Mouse (Mus musculus) CD8-positive naive resting alpha-beta T cell, adult 2 months (primary cell): ENCODE results near the gene Cd4.

Experiments used
- DNase-seq, 2 experiments: peaks; one replicate each; pipeline ENCODE4 v3.0.0; 2022; ENCODE audit warnings: low read depth in 2 of 2, low spot score in 2 of 2

Cd4 gene

GRCm38 (mm10) chr6:124885956-124886381 lies 2.1 kb downstream of the Cd4 start:
- peak; percentile 59 to 62 for DNase-seq

DNA sequence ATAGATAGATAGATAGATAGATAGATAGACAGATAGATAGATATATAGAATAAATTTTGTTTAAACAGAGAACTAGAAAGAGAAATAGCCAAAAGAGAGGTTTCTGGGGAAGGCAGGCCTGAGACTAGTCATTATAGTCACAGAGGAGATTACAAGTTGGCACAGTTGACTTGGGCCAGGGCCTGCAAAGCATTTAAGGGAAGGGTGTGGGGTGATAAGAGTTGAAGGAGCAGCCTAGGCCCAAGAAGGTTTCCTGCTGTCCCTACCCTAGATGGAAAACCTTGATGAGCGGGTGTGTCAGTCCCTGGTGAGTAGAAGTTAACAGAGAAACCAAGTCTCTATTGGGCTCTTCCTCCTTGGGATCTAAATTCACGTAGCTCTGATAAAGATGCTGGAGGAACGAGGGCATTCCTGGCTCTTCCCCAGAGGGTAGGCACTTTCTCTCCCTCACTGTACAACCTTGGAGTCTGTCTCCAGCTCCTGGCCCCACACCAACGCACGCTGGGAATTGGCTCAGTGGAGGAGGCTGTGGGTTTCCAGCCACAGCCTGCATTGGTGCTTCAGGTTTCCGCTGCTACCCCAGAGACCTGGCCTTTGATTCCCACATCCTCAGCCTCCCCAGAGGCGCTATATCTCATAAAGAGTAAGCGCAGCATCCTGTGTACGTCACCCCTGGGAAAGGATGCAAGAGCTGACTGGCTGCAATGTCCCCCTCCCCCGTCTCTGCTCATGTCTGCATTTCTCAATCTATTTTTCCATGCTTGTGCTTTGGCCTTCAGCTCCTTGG lies 3.1 kb downstream of the Cd4 start:
- peak; percentile 52 to 69 for DNase-seq

- no peak for DNase-seq
These were observed 4.7 kb downstream of the Cd4 start for GRCm38 (mm10) chr6:124883351-124883750.

DNA sequence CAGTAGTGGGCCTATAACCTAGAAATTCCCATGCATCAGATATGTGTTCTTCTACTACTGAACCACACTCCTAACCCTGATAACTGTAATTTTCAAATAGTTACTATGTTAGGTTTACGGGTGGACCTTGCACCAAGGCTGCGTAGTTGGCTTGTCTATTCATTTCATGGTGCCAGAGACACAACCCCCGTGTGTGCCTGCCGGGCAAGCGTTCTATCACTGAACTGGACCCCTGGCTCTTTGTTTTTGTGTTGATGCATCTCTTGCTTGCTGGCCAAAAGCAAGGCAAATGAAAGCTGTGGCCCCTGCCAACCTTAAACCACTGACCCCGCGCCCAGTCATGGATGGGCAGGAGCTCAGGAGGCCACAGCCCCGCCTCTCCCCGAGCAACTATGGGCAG lies 6.2 kb downstream of the Cd4 start:
- DNase-seq: no peak

GRCm38 (mm10) chr6:124879390-124879789 lies 8.6 kb downstream of the Cd4 start:
- no peak for DNase-seq

DNA sequence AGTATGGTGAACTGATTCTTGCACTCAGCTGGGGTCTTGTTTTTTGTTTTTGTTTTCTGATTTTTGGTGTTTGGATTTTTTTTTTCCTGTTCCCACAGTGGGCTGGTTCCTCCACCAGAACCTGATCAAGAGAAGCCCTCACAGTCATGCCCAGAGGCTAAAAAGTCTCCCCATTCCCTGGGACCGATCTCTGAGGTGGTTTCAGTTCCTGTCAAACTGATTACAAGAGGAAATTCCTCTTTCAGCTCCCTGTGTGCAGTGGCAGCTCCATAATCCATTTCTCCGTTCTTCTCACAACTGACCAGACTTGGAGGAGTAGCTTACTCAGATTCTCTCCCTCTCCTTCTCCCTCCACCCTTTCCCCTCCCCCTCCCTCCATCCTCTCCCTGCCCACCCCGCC lies 13.7 kb downstream of the Cd4 start:
- no peak for DNase-seq

- no peak for DNase-seq
These were observed 21.5 kb downstream of the Cd4 start for GRCm38 (mm10) chr6:124866560-124866959.

DNA sequence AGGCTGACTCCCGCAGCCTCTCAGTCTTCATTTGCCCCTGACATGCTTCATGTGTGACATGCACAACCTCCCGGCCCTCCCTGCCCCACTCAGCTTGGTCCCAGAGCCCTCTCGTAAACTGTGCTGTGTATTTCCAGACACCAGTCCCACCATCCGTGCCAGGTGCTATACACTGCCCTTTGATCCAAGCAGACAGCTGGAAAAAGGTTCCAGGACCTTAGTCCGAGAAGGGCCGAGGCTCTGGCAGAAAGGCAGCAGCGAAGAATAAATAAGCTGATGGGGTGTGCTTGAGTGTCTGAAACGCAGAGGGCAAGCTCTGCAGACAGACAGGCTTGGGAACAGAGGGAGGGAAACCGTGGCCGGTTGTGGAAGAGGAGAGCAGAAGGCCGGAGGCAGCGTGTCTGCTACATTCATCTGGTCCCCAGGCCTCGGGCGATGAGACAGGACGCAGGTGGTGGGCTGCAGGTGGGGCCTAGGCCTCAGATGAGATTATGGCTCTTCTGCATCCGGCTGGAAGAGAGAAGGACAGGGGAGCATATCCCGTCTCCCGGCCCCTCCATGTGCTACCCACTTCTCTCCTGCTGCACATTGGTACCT lies 22.2 kb downstream of the Cd4 start:
- no peak for DNase-seq

DNA sequence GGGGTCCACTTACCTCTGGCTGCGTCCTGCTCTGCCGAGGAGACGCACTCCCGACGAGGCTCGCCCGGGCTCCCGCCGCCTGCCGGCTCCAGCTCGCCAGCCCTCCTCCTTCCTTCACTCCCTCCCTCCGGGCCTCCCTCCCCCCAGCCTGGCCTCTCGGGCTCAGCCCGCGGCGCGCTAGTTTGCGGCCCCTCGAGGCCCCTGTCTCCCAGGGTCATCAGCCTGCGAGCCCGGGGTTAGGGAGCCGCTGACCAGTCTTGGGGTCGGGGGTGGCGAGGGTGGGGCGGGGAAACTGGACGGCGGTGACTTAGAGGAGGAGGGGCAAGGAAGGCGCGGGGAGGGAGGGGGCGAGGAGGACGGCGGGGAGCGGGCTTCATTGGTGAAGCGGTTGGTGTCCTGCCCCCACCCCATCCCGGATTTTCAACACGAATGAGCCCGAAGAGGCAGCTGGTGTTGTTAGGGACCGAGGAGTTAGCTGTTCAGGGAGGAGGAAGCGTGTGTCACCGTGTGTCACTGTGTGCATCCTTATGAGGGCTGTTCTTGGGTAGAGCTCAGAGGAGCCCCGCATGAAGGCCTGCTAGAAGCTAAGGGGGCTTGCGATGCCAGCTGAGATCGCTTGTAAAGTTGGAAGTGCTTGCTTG lies 24.2 kb downstream of the Cd4 start, which contains the start of gene Gpr162:
Gene Gpr162, minus strand, starts transcription at position 326 of the 641 bp plus-strand sequence.
- DNase-seq: no peak

- DNase-seq: no peak
These were observed 24.8 kb downstream of the Cd4 start for GRCm38 (mm10) chr6:124863125-124863657.

GRCm38 (mm10) chr6:124862406-124863124 lies 25.5 kb downstream of the Cd4 start:
- no peak for DNase-seq

- DNase-seq: no peak
These were observed 26.2 kb downstream of the Cd4 start for GRCm38 (mm10) chr6:124861802-124862201.

DNA sequence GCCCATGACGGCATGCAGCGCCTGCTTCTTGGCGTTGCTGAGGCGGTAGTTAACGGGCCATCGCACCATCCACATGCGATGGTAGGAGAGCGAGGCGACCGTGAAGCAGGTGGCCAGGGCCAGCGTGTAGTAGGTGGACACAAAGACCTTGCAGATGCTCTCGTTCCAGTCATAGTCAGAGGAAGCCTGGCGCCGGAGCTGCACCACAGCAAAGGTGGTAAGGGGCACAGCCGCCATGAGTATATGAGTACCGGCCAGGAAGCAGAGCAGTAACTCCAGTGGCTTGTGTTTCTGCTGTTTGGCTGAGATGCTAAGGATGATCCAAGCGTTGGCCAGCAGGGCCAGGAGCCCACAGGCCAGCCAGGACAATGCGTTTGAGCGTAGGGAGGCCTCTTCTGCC lies 26.8 kb downstream of the Cd4 start:
- DNase-seq: no peak

DNA sequence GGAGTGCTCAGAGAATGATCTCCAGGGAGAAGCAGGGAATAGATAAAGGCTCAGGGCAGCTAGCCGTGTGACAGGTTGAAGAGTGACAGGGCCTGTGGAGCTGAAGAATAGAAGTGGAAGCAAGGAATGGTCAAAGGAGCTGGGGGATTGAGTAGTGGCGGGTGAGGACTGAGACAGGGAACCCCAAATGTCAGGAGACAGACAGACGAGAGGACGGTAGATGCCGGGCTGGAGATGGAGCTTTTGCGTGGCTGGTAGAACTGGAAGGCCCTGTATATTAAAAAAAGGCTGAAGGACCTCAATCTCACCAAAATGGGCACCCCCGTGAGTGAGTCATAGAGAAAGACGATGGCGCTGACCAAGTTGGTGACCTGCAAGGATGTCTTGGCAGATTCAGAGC lies 27.5 kb downstream of the Cd4 start:
- no peak for DNase-seq

DNA sequence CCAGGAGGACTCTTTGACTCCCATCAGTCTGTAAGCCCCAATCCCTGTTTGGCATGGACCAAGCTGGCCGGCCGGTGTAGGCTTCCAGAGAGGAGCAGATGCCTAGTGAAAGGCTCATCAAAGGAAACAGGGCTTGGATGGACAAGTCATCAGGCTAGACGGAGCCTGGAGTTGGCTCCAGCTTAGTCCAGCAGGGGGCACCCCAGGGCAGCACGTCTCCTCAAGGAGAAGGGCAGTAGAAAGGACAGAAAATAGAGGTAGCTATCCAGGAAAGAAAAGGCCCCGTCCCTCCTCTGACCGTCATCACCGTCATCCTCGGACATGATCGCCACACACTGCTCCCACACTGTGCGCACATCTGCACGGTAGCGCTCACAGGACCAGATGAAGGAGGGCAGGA lies 28.3 kb downstream of the Cd4 start:
- DNase-seq: peak; percentile 81 to 88

DNA sequence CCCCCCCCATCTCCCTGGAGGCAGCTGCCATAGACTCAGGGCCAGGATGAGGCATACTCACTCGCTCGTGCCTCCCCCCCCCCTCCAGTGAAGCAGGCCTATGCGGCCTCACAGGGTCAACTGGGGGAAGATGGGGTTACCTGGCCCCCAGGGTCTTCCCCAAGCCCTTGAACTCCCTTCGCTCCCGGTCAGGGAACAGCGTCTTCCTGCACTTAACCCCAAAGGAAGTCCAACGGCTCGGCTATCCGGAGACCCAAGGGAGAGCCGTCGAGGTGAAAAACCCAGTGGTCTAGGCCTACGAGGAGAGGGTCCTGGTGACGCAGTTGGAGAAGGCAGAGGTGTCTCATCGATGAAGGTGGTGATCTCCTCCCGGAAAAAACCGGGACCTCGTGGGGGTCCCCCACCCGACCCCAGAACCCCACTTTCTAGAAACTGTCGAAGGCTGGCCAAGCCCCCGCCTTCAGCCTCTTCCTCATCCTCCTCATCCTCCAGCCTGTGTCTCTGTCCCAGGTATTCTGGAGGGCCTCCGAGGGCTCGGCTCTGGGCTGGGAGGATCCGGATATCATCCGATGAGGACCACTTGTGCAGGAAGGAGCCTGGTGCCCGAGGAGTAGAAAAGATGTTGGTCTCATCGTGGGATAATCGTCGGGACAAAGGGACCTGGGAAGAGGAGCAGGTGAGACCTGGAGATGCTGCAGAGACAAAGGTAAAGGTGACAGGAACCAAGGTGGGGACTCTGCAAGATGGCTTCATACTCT lies 29.3 kb downstream of the Cd4 start:
- DNase-seq: no peak

DNA sequence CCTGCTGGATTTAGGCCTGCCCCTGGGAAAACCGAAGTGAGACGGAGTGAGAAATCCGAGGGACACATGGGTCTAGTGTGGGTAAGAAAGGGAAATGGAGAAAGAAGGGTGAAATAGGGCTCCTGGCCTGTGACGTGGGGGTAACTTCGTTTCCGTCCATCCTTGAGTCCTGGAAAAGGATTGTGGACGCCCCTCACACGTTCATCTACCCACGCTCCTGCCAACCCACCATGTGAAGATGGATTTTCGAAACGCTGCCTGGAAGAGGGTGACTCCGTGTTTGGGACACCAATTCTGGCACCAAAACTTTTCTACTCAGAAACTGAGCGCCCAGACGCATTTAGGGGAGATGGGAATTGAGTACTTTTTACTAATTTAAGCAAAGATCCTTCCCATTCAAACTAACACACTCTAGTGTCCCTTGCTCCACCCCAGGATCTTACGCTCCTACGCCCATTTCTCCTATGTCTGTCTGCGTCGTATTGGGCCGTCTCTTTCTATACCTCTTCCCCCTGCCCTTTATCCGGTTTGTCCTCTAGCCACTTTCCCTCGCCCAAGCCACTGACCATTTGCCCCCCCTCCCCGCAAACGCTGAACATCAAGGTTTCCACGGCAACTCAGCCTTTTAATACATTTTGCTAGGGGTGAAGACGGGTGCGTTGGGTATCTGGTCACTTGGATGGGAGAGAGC lies 30.0 kb downstream of the Cd4 start:
- no peak for DNase-seq

DNA sequence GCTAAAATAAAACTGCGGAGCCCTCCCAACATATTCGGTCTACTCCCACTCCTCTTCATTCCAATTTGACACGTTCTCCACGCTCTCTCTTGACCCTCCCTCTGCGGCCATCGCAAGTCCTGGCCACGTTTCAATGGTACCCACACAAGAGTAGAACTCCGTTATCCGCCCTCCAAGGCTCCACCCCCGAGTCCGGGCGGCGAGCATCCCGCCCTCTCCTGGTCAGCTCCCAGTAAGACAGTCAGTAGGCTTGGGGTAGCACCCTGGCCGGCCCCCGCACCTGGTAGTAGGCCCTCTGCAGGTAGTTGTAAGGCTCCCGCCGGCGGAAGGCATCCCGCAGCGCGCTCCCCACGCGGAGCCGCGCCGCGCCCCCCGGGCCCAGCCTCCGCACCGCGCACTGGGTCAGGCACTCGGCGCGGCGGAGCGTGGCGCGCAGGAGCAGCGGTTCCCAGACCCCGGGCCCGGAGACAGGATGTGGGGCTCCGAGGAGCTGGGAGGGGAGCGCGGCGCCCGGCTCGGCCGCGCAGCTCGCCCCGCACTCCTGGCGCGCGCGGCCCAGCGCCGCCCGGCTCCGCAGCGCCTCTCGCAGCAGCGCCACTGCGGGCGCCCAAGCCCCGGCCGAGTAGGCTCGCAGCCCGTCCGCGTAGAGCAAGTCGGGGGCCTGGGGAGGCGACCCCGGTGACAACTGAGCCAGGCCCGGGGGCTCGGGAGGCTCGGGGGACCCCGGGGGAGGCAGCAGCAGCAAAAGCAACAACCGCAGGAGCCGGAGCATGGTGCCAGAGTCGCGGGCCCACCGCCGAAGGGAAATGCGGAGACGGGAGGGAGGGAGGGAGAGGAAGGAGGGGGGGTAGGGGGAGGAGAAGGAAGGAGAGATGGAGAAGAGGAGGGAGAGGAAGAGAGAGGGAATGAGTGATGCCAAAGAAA lies 30.8 kb downstream of the Cd4 start, which contains the start of gene P3h3:
Gene P3h3, minus strand, starts transcription at position 837 of the 924 bp plus-strand sequence.
- peak; percentile 54 to 55 for DNase-seq

DNA sequence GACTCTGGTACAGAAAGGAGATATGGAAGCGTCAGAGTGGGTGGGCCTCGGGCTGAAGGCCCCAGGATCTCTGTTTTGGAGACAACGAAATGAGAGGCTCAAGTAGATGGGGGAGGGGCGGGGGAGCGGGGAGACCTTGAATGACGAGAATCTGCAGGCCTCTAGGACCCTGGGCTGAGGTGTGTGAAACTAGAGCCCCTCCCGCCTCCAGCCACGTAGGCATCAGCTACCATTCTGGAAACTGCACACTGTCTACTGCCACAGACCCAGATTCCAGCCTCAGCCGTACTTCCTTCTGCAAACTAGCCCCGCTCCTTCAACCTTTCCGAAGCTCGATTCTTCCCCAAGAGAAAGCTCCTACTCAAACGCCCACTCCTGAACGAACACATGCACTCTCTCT lies 31.7 kb downstream of the Cd4 start:
- no peak for DNase-seq
